Mouse (Mus musculus) forebrain, embryonic 12.5 days (tissue): ENCODE measurements around the gene Fer1l5. TPM values are rescaled to one million over a fixed set of nuclear protein-coding genes. Genes with fewer than 3 reads are reported as not detected.

ENCODE experiments used
- ATAC-seq: fragments of 200-750 bp; cut with Nextera tagmentation; 2 replicates; pipeline ENCODE4 v1.8.0; 2017; ENCODE audit warnings: moderate TSS enrichment; ENCODE audit not compliant: low FRiP score
- H3K27ac ChIP-seq: fragments of 300-500 bp; sonication (generic); 2 replicates; pipeline ENCODE4 v1.5.1; 2016; ENCODE audit warnings: mild to moderate bottlenecking
- H3K27me3 ChIP-seq: fragments of 300-500 bp; sonication (generic); 2 replicates; pipeline ENCODE4 v1.6.1; 2016; ENCODE audit warnings: mild to moderate bottlenecking
- H3K36me3 ChIP-seq: fragments of 300-500 bp; sonication (generic); replicated peaks from 2 replicates; pipeline ENCODE4 v1.6.1; 2016; ENCODE audit warnings: mild to moderate bottlenecking
- H3K4me1 ChIP-seq: fragments of 300-500 bp; sonication (generic); 2 replicates; pipeline ENCODE4 v1.6.1; 2016
- H3K4me2 ChIP-seq: fragments of 300-500 bp; sonication (generic); 2 replicates; pipeline ENCODE4 v1.6.1; 2016; ENCODE audit warnings: mild to moderate bottlenecking, moderate library complexity
- H3K4me3 ChIP-seq: fragments of 300-500 bp; sonication (generic); replicated peaks from 2 replicates; pipeline ENCODE4 v1.5.1; 2016; ENCODE audit warnings: mild to moderate bottlenecking
- H3K9ac ChIP-seq: fragments of 300-500 bp; sonication (generic); 2 replicates; pipeline ENCODE4 v1.6.1; 2016; ENCODE audit warnings: mild to moderate bottlenecking
- H3K9me3 ChIP-seq: fragments of 300-500 bp; sonication (generic); 2 replicates; pipeline ENCODE4 v1.6.1; 2016
- WGBS: fragments of 180-500 bp; shearing (Covaris S2); methylation state at CpG from one replicate; pipeline ENCODE4 v1.1.7; 2016; 5-methylcytosine and 5-hydroxymethylcytosine counted together
- microRNA-seq: library from miRNA; unstranded; fragments of <30 nt; microRNA quantifications from one replicate; pipeline ENCODE4, GENCODE M21; 2017
- polyA plus RNA-seq: library from polyadenylated mRNA; unstranded; fragments of >200 nt; fragmentation: Nextera tagmentation; extraction: Ambion mirVana; gene quantifications from 2 replicates; pipeline ENCODE4 v1.2.1, GENCODE M21; 2016

The Fer1l5 gene
- polyA plus RNA-seq, 1 experiment from 2014 or later = 2.0 TPM

GRCm38 (mm10) chr1:36465641-36466160, 93.6 kb downstream of the Fer1l5 start:
- Histone ChIP-seq H3K4me3 (no peak overlapping the region), H3K9me3 (no peaks in the 10 kb centered on the region)
- WGBS = 82% methylated on average over 4 of the region's 4 CpGs

GRCm38 (mm10) chr1:36467446-36467845, 95.4 kb downstream of the Fer1l5 start:
- no peak overlapping the region for H3K4me3 ChIP-seq
- H3K27me3 ChIP-seq = 0 out of 2 replicates have a peak, but pooled peaks cover 3% of the 10 kb centered on the region
- 49% methylated on average over 5 of the region's 5 CpGs for WGBS
- H3K4me2 ChIP-seq = no peak overlapping the region
- ATAC-seq = no peak
- no peaks in the 10 kb centered on the region for H3K9me3 ChIP-seq
- no peak overlapping the region for H3K9ac ChIP-seq
- H3K36me3 ChIP-seq = no peaks in the 10 kb centered on the region
- H3K4me1 ChIP-seq = peaks cover 11% of the 10 kb centered on the region
- no peak overlapping the region for H3K27ac ChIP-seq

More at GRCm38 (mm10) chr1:36465641-36466160, 93.6 kb downstream of the Fer1l5 start:
- Histone ChIP-seq H3K9ac (no peak overlapping the region), H3K4me2 (no peak overlapping the region), H3K27ac (no peak overlapping the region), H3K27me3 (0 out of 2 replicates have a peak, but pooled peaks cover 3% of the 10 kb centered on the region), H3K36me3 (no peaks in the 10 kb centered on the region), H3K4me1 (0 out of 2 replicates have a peak, but pooled peaks cover under 1% of the 10 kb centered on the region)
- ATAC-seq = no peak

DNA sequence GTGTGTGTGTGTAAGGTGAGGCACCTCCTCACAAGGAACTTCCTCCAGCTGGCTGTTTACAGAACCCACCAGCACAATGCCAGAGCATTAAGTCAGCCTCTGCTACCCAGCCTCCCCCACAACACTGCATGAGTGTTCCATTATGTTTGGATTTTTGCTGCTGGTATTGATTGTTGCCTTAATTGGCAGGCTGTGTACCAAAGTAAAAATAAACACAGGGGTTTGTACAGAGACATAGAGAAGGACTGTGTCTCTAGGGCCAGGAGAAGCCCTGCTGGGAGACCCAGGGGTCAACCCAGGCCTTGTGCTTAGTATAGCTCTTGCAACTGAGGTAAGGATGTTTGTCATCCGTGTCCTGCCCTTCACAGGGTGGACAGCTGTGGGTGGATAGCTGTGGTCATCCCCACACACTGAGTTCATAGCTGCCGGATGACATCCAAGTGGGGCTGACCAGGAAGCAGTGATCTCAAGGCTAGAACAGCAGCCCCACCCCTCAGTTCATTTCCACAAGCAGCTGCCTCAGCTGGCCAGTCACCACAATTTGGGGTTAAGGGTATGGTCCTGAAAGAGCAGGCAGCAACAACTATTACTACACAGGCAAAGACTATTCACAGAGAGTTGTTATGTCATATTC, 97.8 kb downstream of the Fer1l5 start:
- Histone ChIP-seq H3K4me3 (no peak overlapping the region), H3K27me3 (0 out of 2 replicates have a peak, but pooled peaks cover 3% of the 10 kb centered on the region), H3K27ac (no peak overlapping the region), H3K9ac (no peak overlapping the region), H3K4me1 (peaks cover 36% of the 10 kb centered on the region), H3K4me2 (no peak overlapping the region), H3K36me3 (no peaks in the 10 kb centered on the region), H3K9me3 (no peaks in the 10 kb centered on the region)
- no peak for ATAC-seq
- WGBS = 48% methylated on average over 2 of the region's 2 CpGs

- Histone ChIP-seq H3K9me3 (no peaks in the 10 kb centered on the region), H3K36me3 (no peaks in the 10 kb centered on the region), H3K4me1 (peaks cover 51% of the 10 kb centered on the region), H3K27me3 (0 out of 2 replicates have a peak, but pooled peaks cover 3% of the 10 kb centered on the region), H3K4me2 (peak within 1 kb of the TSS; percentile 66), H3K27ac (peak within 1 kb of the TSS; percentile 73), H3K4me3 (peak within 1 kb of the TSS; percentile 66), H3K9ac (peak within 1 kb of the TSS; percentile 65)
- 1% methylated on average over 70 of the region's 98 CpGs for WGBS
- peak; percentile 92 for ATAC-seq
Measured at GRCm38 (mm10) chr1:36471181-36472105, 99.4 kb downstream of the Fer1l5 start, which contains the start of gene Cnnm4. Gene Cnnm4, plus strand, starts transcription at chr1:36471620.

Small RNA genes within 50 kb of the gene (microRNA-seq; reads per million reads assigned to microRNA genes)
- gene Mir6898 = not detected

Other genes starting within 250 kb of the Fer1l5 start
- gene Uggt1, start 127.6 kb upstream of the Fer1l5 start, polyA plus RNA-seq = 59.8 and 65.3 TPM in 2 replicates
- 0.34 and 0.45 TPM in 2 replicates for gene Neurl3, start 97.6 kb upstream of the Fer1l5 start, polyA plus RNA-seq
- gene Arid5a, start 64.6 kb upstream of the Fer1l5 start, polyA plus RNA-seq = 2.0 and 2.1 TPM in 2 replicates
- 47.2 and 48.0 TPM in 2 replicates for gene Kansl3, start 3.1 kb upstream of the Fer1l5 start, polyA plus RNA-seq
- 67.1 and 71.4 TPM in 2 replicates for gene Lman2l, start 73.0 kb downstream of the Fer1l5 start, polyA plus RNA-seq
- 9.9 and 11.3 TPM in 2 replicates for gene Cnnm4, start 99.3 kb downstream of the Fer1l5 start, polyA plus RNA-seq
- gene Cnnm3, start 139.6 kb downstream of the Fer1l5 start, polyA plus RNA-seq = 3.4 and 4.5 TPM in 2 replicates
- gene Ankrd23, start 164.6 kb downstream of the Fer1l5 start, polyA plus RNA-seq = 14.8 and 15.0 TPM in 2 replicates
- gene Gm42417, start 167.1 kb downstream of the Fer1l5 start, polyA plus RNA-seq = 0.50 TPM in 1 of 2 replicates, not detected in the other
- gene Ankrd39, start 175.2 kb downstream of the Fer1l5 start, polyA plus RNA-seq = 16.7 and 17.9 TPM in 2 replicates
- 29.8 and 31.7 TPM in 2 replicates for gene Sema4c, start 186.1 kb downstream of the Fer1l5 start, polyA plus RNA-seq